Mouse (Mus musculus) hindbrain, embryonic 12.5 days (tissue): ENCODE data around the gene Lonp2. TPM values are rescaled to one million over a fixed set of nuclear protein-coding genes. Genes with fewer than 3 reads are reported as not detected.

Experiments
- ATAC-seq: fragments of 200-750 bp; cut with Nextera tagmentation; 2 replicates; pipeline ENCODE4 v1.8.0; 2017; ENCODE audit warnings: moderate TSS enrichment; ENCODE audit not compliant: low FRiP score
- H3K27ac ChIP-seq: fragments of 300-500 bp; sonication (generic); 2 replicates; pipeline ENCODE4 v1.5.1; 2016; ENCODE audit warnings: mild to moderate bottlenecking
- H3K27me3 ChIP-seq: fragments of 300-500 bp; sonication (generic); 2 replicates; pipeline ENCODE4 v1.6.1; 2016; ENCODE audit warnings: mild to moderate bottlenecking
- H3K36me3 ChIP-seq: fragments of 300-500 bp; sonication (generic); 2 replicates; pipeline ENCODE4 v1.6.1; 2016; ENCODE audit warnings: mild to moderate bottlenecking
- H3K4me1 ChIP-seq: fragments of 300-500 bp; sonication (generic); 2 replicates; pipeline ENCODE4 v1.6.1; 2016
- H3K4me2 ChIP-seq: fragments of 300-500 bp; sonication (generic); replicated peaks from 2 replicates; pipeline ENCODE4 v1.6.1; 2016; ENCODE audit warnings: mild to moderate bottlenecking
- H3K4me3 ChIP-seq: fragments of 300-500 bp; sonication (generic); 2 replicates; pipeline ENCODE4 v1.5.1; 2016; ENCODE audit warnings: mild to moderate bottlenecking
- H3K9ac ChIP-seq: fragments of 300-500 bp; sonication (generic); 2 replicates; pipeline ENCODE4 v1.6.1; 2016; ENCODE audit warnings: mild to moderate bottlenecking, moderate library complexity
- H3K9me3 ChIP-seq: fragments of 300-500 bp; sonication (generic); replicated peaks from 2 replicates; pipeline ENCODE4 v1.6.1; 2016; ENCODE audit warnings: mild to moderate bottlenecking
- WGBS: fragments of 180-500 bp; shearing (Covaris S2); methylation state at CpG from one replicate; pipeline ENCODE4 v1.1.7; 2016; 5-methylcytosine and 5-hydroxymethylcytosine counted together
- polyA plus RNA-seq: library from polyadenylated mRNA; unstranded; fragments of >200 nt; fragmentation: Nextera tagmentation; extraction: Ambion mirVana; gene quantifications from 2 replicates; pipeline ENCODE4 v1.2.1, GENCODE M21; 2016

The Lonp2 gene
- polyA plus RNA-seq, 1 experiment from 2014 or later: 84.1 TPM

- Histone ChIP-seq H3K27ac (no peak overlapping the region), H3K27me3 (no peaks in the 10 kb centered on the region), H3K9me3 (no peaks in the 10 kb centered on the region), H3K4me1 (no peaks in the 10 kb centered on the region), H3K9ac (no peak overlapping the region), H3K4me2 (no peak overlapping the region), H3K4me3 (no peak overlapping the region), H3K36me3 (no peaks in the 10 kb centered on the region)
- WGBS: 83% methylated on average over 3 of the region's 3 CpGs
- no peak for ATAC-seq
Measured at GRCm38 (mm10) chr8:86594159-86594796, 29.6 kb upstream of the Lonp2 start.

DNA sequence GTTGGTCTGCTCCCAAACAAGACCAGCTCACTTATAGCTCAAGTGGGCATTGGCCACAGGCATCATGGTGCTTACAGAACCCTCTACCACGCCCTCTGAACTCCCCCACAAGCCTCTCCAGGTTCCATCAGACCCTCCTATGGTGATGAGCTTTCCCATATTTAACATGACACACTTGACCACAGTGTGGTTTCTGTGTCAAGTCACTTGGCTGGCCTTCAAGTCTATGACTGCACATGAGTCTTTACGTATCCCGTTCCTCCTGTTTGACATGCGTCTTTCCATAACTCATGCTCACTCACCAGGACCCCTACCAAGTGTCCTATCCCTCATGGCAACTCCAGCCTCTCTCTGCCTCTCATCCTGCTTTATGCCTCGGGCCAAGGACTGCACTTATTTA, 28.2 kb upstream of the Lonp2 start:
- ATAC-seq: no peak
- Histone ChIP-seq H3K4me3 (no peak overlapping the region), H3K36me3 (no peaks in the 10 kb centered on the region), H3K27me3 (no peaks in the 10 kb centered on the region), H3K9me3 (no peaks in the 10 kb centered on the region), H3K27ac (no peak overlapping the region), H3K9ac (no peak overlapping the region), H3K4me2 (no peak overlapping the region), H3K4me1 (no peaks in the 10 kb centered on the region)
- 86% methylated on average over 5 of the region's 5 CpGs for WGBS

DNA sequence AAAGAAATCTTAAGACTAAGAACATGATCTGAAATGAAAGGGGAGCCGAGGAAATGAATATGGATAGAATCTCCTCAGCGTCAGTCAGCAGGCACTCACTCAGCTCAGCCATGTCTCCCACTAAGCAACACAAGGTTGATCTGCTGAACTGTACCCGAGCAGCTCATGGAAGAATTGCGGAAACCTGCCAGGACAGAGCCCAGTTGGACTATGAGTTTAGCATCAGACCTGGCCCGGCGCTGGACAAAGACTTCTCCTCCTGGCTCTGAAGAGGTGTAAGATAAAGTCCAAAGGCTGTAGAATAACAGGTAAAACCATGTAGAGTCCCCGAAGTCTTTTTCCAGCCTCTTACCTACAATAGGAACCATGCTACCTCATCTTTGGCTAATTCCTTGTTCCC, 26.2 kb upstream of the Lonp2 start:
- Histone ChIP-seq H3K36me3 (no peaks in the 10 kb centered on the region), H3K27ac (no peak overlapping the region), H3K4me3 (no peak overlapping the region), H3K4me1 (no peaks in the 10 kb centered on the region), H3K9me3 (no peaks in the 10 kb centered on the region), H3K4me2 (no peak overlapping the region), H3K9ac (no peak overlapping the region), H3K27me3 (no peaks in the 10 kb centered on the region)
- no peak for ATAC-seq
- WGBS: 88% methylated on average over 7 of the region's 7 CpGs

DNA sequence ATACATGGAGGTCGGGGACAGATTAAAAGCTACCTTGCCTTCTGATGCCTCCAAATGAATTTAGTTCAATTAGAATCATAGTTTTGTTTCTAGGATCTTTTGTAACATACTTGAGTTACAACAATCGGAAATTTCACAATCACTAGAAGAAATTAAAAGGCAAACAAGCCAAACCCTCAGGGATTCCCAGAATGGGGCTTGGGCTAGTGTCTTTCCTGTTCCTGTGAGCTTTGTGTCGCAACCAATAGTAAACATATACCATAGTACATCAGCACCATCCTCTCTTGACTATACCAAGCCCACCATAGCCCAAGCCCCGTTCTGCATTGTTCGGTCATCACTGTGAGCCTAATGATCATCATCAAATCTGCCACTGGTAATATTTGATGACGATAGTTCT, 24.5 kb upstream of the Lonp2 start:
- Histone ChIP-seq H3K4me3 (no peak overlapping the region), H3K4me2 (no peak overlapping the region), H3K27ac (no peak overlapping the region), H3K36me3 (no peaks in the 10 kb centered on the region), H3K27me3 (no peaks in the 10 kb centered on the region), H3K9me3 (no peaks in the 10 kb centered on the region), H3K9ac (no peak overlapping the region), H3K4me1 (no peaks in the 10 kb centered on the region)
- WGBS: 87% methylated on average over 6 of the region's 6 CpGs
- ATAC-seq: no peak

DNA sequence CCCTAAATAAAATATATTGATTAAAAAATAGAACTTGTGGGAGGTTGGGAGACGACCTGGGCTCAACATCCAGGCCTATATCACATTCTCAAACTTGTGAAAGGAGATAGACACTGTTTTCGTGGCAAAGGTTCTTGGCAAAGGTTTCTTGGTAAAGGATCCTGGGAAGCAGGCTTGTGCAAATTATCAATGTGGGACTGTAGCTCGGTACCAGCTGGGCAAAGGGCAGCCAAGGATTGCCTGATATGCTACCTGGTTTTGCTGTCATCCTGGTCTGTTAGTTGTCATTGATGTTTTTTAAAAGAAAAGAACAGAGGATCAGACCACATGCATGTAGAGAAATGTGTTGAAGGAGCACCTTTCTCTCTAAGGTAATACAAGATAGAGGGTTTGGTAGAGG, 23.5 kb upstream of the Lonp2 start:
- Histone ChIP-seq H3K27ac (no peak overlapping the region), H3K36me3 (no peaks in the 10 kb centered on the region), H3K9ac (no peak overlapping the region), H3K4me2 (no peak overlapping the region), H3K4me3 (no peak overlapping the region), H3K4me1 (no peaks in the 10 kb centered on the region), H3K9me3 (no peaks in the 10 kb centered on the region), H3K27me3 (no peaks in the 10 kb centered on the region)
- 85% methylated on average over 3 of the region's 3 CpGs for WGBS
- ATAC-seq: no peak

- Histone ChIP-seq H3K4me3 (no peak overlapping the region), H3K27me3 (no peaks in the 10 kb centered on the region), H3K9ac (no peak overlapping the region), H3K36me3 (no peaks in the 10 kb centered on the region), H3K4me2 (no peak overlapping the region), H3K4me1 (no peaks in the 10 kb centered on the region), H3K9me3 (no peaks in the 10 kb centered on the region), H3K27ac (no peak overlapping the region)
- WGBS: 55% methylated on average over 2 of the region's 2 CpGs
- no peak for ATAC-seq
Measured at GRCm38 (mm10) chr8:86603174-86603573, 20.7 kb upstream of the Lonp2 start.

GRCm38 (mm10) chr8:86604676-86605075, 19.2 kb upstream of the Lonp2 start:
- H3K4me2 ChIP-seq: no peak overlapping the region
- no peak overlapping the region for H3K9ac ChIP-seq

GRCm38 (mm10) chr8:86613798-86614197, 10.0 kb upstream of the Lonp2 start:
- Histone ChIP-seq H3K4me3 (no peak overlapping the region), H3K4me2 (no peak overlapping the region), H3K4me1 (no peaks in the 10 kb centered on the region), H3K9ac (no peak overlapping the region), H3K27ac (no peak overlapping the region), H3K27me3 (no peaks in the 10 kb centered on the region), H3K36me3 (no peaks in the 10 kb centered on the region), H3K9me3 (no peaks in the 10 kb centered on the region)
- no peak for ATAC-seq
- WGBS: 81% methylated on average over 2 of the region's 2 CpGs

More at GRCm38 (mm10) chr8:86604676-86605075, 19.2 kb upstream of the Lonp2 start:
- no peaks in the 10 kb centered on the region for H3K27me3 ChIP-seq
- WGBS: 89% methylated on average over 3 of the region's 3 CpGs
- no peaks in the 10 kb centered on the region for H3K4me1 ChIP-seq
- no peaks in the 10 kb centered on the region for H3K36me3 ChIP-seq
- no peak overlapping the region for H3K4me3 ChIP-seq
- no peak for ATAC-seq
- no peak overlapping the region for H3K27ac ChIP-seq
- H3K9me3 ChIP-seq: no peaks in the 10 kb centered on the region

- 88% methylated on average over 6 of the region's 6 CpGs for WGBS
- ATAC-seq: no peak
Measured at GRCm38 (mm10) chr8:86615095-86615769, 8.6 kb upstream of the Lonp2 start.

DNA sequence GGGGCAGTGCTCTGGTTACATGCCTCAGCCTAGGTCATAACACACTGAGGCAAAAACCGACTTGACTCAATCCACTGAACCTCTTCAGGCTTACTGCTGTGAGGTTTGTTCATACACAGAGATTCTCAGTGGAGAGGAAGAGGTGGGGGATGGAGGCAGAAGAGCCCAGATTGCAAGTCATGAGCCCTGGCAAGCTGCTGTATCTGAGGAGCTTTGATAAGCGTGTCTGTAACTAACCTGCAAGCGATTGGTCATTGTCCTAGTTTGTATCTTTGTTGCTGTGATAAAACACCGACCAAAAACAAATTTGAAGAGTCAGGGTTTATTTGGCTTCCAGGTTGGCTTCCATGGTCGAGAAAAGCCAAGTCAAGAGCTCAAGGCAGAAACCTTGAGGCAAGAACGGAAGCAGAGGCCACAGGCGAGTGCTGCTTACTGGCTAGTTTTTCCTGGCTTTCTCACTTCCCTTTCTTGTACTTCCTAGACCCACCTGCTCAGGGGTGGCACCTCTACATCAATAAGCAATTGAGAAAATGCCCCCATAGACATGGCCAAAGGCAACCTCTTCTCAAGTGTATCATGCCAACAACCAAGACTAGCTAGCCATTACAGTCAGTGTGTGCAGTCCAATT, 6.0 kb upstream of the Lonp2 start:
- no peak for ATAC-seq
- H3K4me3 ChIP-seq: no peak overlapping the region
- no peaks in the 10 kb centered on the region for H3K4me1 ChIP-seq
- H3K27me3 ChIP-seq: no peaks in the 10 kb centered on the region
- H3K9ac ChIP-seq: no peak overlapping the region
- H3K36me3 ChIP-seq: no peaks in the 10 kb centered on the region
- no peaks in the 10 kb centered on the region for H3K9me3 ChIP-seq
- 75% methylated on average over 7 of the region's 7 CpGs for WGBS
- H3K27ac ChIP-seq: no peak overlapping the region
- H3K4me2 ChIP-seq: no peak overlapping the region

More at GRCm38 (mm10) chr8:86615095-86615769, 8.6 kb upstream of the Lonp2 start:
- H3K27ac ChIP-seq: no peak overlapping the region
- H3K27me3 ChIP-seq: no peaks in the 10 kb centered on the region
- no peaks in the 10 kb centered on the region for H3K36me3 ChIP-seq
- H3K9me3 ChIP-seq: no peaks in the 10 kb centered on the region
- H3K9ac ChIP-seq: no peak overlapping the region
- H3K4me2 ChIP-seq: no peak overlapping the region
- H3K4me3 ChIP-seq: no peak overlapping the region
- no peaks in the 10 kb centered on the region for H3K4me1 ChIP-seq

GRCm38 (mm10) chr8:86623551-86623910, 312 bp upstream of the Lonp2 start:
- Histone ChIP-seq H3K4me1 (peaks cover 14% of the 10 kb centered on the region), H3K9ac (peak overlapping the region; percentile 78), H3K4me3 (peak overlapping the region; percentile 87), H3K4me2 (peak overlapping the region; percentile 85), H3K27ac (peak overlapping the region; percentile 84), H3K27me3 (no peaks in the 10 kb centered on the region), H3K9me3 (no peaks in the 10 kb centered on the region), H3K36me3 (no peaks in the 10 kb centered on the region)
- no peak for ATAC-seq
- WGBS: 6% methylated on average over 10 of the region's 14 CpGs

DNA sequence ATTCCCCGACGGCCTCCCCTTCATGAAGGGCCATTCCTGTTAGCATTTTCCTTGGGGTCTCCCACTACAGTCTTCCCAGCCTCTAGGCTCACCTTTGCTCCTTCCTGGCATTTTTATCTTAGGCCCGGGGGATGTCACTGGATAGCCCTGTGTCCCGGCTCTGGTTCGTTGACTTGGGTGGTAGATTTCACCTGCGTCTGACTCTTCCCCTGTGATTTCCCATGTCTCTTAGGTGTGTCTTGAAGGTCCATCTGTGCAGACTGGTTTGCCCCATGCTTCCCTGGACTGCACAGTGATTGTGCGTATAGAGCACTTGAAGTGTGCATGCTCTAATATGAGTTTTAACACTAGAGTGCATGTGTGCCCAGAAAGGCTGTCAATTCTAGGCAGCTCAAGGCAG, 1.1 kb downstream of the Lonp2 start:
- peak overlapping the region; percentile 78 for H3K9ac ChIP-seq
- no peaks in the 10 kb centered on the region for H3K27me3 ChIP-seq
- 51% methylated on average over 7 of the region's 7 CpGs for WGBS
- ATAC-seq: no peak
- peak overlapping the region; percentile 85 for H3K4me2 ChIP-seq
- H3K4me1 ChIP-seq: peaks cover 14% of the 10 kb centered on the region
- H3K27ac ChIP-seq: no peak overlapping the region
- H3K36me3 ChIP-seq: no peaks in the 10 kb centered on the region
- peak overlapping the region; percentile 87 for H3K4me3 ChIP-seq
- H3K9me3 ChIP-seq: no peaks in the 10 kb centered on the region

DNA sequence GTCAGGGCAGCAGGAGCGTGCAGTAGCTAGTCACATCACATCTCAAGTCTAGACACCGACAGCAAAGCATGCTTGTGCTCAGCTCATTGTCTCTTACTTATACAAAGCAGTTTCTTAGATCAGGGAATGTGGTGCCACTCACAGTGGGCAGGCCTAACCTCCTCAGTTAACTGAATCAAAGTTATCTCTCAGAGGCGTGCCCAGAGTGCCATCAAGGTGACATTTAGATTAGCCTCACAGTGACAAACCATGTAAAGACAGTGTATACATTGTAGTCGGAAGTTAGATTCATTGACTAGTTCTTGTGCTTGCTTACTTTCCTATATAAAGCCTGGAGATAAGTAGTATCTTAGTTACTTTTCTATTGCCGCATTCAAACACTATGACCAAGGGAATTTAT, 6.4 kb downstream of the Lonp2 start:
- peaks cover 12% of the 10 kb centered on the region; the same call in 1 of the 2 replicates for H3K36me3 ChIP-seq
- H3K27ac ChIP-seq: no peak overlapping the region
- H3K4me1 ChIP-seq: peaks cover 8% of the 10 kb centered on the region
- no peaks in the 10 kb centered on the region for H3K9me3 ChIP-seq
- no peak overlapping the region for H3K4me3 ChIP-seq
- no peak overlapping the region for H3K4me2 ChIP-seq
- H3K27me3 ChIP-seq: no peaks in the 10 kb centered on the region
- ATAC-seq: no peak
- no peak overlapping the region for H3K9ac ChIP-seq
- 89% methylated on average over 5 of the region's 5 CpGs for WGBS
